Mouse (Mus musculus): Measurements from ENCODE around the gene D1Ertd622e.
"Not testable (repeated sequence)": the region's sequence is repeated elsewhere in the genome, so short reads cannot be mapped to it uniquely, and the experiment has no call there.

Gene D1Ertd622e

GRCm38 (mm10) chr1:97580680-97581079 lies 81.2 kb downstream of the D1Ertd622e start:
- DNase-seq (ENCODE audit: low read depth, low spot score), result not testable (repeated sequence)

GRCm38 (mm10) chr1:97580270-97580669 lies 81.6 kb downstream of the D1Ertd622e start:
- DNase-seq (ENCODE audit: low read depth, low spot score), result peak; percentile 76

GRCm38 (mm10) chr1:97578025-97578417 lies 83.9 kb downstream of the D1Ertd622e start:
- no peak for DNase-seq (ENCODE audit: low read depth, low spot score)

- DNase-seq (ENCODE audit: low read depth, low spot score), result no peak
These were observed 84.5 kb downstream of the D1Ertd622e start for GRCm38 (mm10) chr1:97577062-97578024.

- DNase-seq (ENCODE audit: low read depth, low spot score), result no peak
These were observed 85.3 kb downstream of the D1Ertd622e start for GRCm38 (mm10) chr1:97576576-97576975.

GRCm38 (mm10) chr1:97570814-97571213 lies 91.1 kb downstream of the D1Ertd622e start:
- no peak for DNase-seq (ENCODE audit: low read depth, low spot score)

- DNase-seq (ENCODE audit: low read depth, low spot score), result no peak
These were observed 93.9 kb downstream of the D1Ertd622e start for GRCm38 (mm10) chr1:97567956-97568355.

- no peak for DNase-seq (ENCODE audit: low read depth, low spot score)
These were observed 97.2 kb downstream of the D1Ertd622e start for GRCm38 (mm10) chr1:97564641-97565040.

GRCm38 (mm10) chr1:97562867-97563266 lies 99.0 kb downstream of the D1Ertd622e start:
- DNase-seq (ENCODE audit: low read depth, low spot score), result no peak

All from A20 (cell line).